Mouse (Mus musculus) layer of hippocampus, postnatal 25 days (tissue): ENCODE measurements around the gene Mlst8. TPM values are rescaled to one million over a fixed set of nuclear protein-coding genes. Genes with fewer than 3 reads are reported as not detected.

ENCODE experiments used
- DNase-seq, 2 experiments: peaks; one replicate each; pipeline ENCODE4 v3.0.0; 2022; ENCODE audit warnings: mixed read lengths in 2 of 2, low spot score in 1 of 2; ENCODE audit errors: extremely low spot score in 1 of 2
- total RNA-seq, 2 experiments: library from RNA; stranded (reverse); gene quantifications; 2 replicates each; pipeline ENCODE4 v1.2.3; 2021

Gene Mlst8
- total RNA-seq, 2 experiments from 2014 or later = 38.1 to 40.1 TPM

GRCm38 (mm10) chr17:24489265-24490030 lies 10.6 kb upstream of the Mlst8 start:
- DNase-seq = no peak

- no peak for DNase-seq
Observed at GRCm38 (mm10) chr17:24488662-24489264, 9.9 kb upstream of the Mlst8 start.

- no peak for DNase-seq
Observed at GRCm38 (mm10) chr17:24488186-24488661, 9.3 kb upstream of the Mlst8 start, which contains the start of gene Caskin1. Gene Caskin1, plus strand, starts transcription at chr17:24488601.

- peak in 1 of 2 experiments; percentile 62 for DNase-seq
Observed at GRCm38 (mm10) chr17:24485090-24485860, 6.4 kb upstream of the Mlst8 start.

- DNase-seq = no peak
Observed at GRCm38 (mm10) chr17:24483495-24483894, 4.6 kb upstream of the Mlst8 start.

- DNase-seq = no peak
Observed at GRCm38 (mm10) chr17:24481027-24481815, 2.3 kb upstream of the Mlst8 start.

- no peak for DNase-seq
Observed at GRCm38 (mm10) chr17:24480201-24480826, 1.4 kb upstream of the Mlst8 start.

- no peak for DNase-seq
Observed at GRCm38 (mm10) chr17:24479431-24479830, 553 bp upstream of the Mlst8 start.

GRCm38 (mm10) chr17:24477985-24478600 lies 785 bp downstream of the Mlst8 start:
- DNase-seq = no peak

- DNase-seq = no peak
Observed at GRCm38 (mm10) chr17:24477053-24477984, 1.6 kb downstream of the Mlst8 start.

GRCm38 (mm10) chr17:24476022-24476776 lies 2.7 kb downstream of the Mlst8 start:
- no peak for DNase-seq

- DNase-seq = no peak
Observed at GRCm38 (mm10) chr17:24475586-24475985, 3.3 kb downstream of the Mlst8 start.

GRCm38 (mm10) chr17:24474557-24474956 lies 4.3 kb downstream of the Mlst8 start:
- DNase-seq = no peak

- DNase-seq = no peak
Observed at GRCm38 (mm10) chr17:24473612-24474275, 5.1 kb downstream of the Mlst8 start, which contains the start of gene Bricd5. Gene Bricd5, plus strand, starts transcription at chr17:24473884.

- DNase-seq = no peak
Observed at GRCm38 (mm10) chr17:24472512-24472911, 6.4 kb downstream of the Mlst8 start.

- DNase-seq = peak in 1 of 2 experiments; percentile 18
Observed at GRCm38 (mm10) chr17:24470701-24471527, 8.0 kb downstream of the Mlst8 start.
